Mouse (Mus musculus): Measurements from ENCODE around the gene Sh3rf3. TPM values are rescaled to one million over a fixed set of nuclear protein-coding genes. Genes with fewer than 3 reads are reported as not detected.

Sh3rf3 gene
- total RNA-seq, 2 experiments from 2014 or later: not detected

DNA sequence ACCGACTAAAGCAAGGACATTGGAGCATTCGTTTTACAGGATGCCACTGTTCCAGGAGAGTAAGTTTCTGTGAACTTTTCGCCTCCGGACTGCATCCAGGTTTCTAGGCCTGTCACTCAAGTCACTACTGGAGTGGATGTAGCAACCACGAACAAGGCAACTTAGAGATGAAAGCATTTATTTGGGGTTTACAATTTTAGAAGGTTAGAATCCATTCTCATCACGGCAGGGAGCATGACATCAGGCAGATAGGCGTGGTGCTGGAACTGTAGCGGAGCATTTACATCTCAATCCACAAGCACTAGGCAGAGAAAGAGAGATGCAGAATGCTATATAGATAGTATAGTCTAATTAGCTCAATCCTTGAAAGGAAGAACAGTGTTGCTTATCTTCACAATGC is 95.3 kb downstream of the Sh3rf3 start:
- ATAC-seq (replicated peaks; ENCODE audit: poor library complexity, severe bottlenecking): no peak

- ATAC-seq (replicated peaks; ENCODE audit: poor library complexity, severe bottlenecking): no peak
Measured at GRCm38 (mm10) chr10:58915301-58916245, 102.4 kb downstream of the Sh3rf3 start.

- ATAC-seq (replicated peaks; ENCODE audit: poor library complexity, severe bottlenecking): no peak
Measured at GRCm38 (mm10) chr10:58921643-58922188, 108.6 kb downstream of the Sh3rf3 start.

GRCm38 (mm10) chr10:58922216-58922829 is 109.2 kb downstream of the Sh3rf3 start:
- no peak for ATAC-seq (replicated peaks; ENCODE audit: poor library complexity, severe bottlenecking)

GRCm38 (mm10) chr10:58922993-58923392 is 109.8 kb downstream of the Sh3rf3 start:
- peak; percentile 71 for ATAC-seq (replicated peaks; ENCODE audit: poor library complexity, severe bottlenecking)

- no peak for ATAC-seq (replicated peaks; ENCODE audit: poor library complexity, severe bottlenecking)
Measured at GRCm38 (mm10) chr10:58926578-58926977, 113.4 kb downstream of the Sh3rf3 start.

GRCm38 (mm10) chr10:58928952-58929442 is 115.8 kb downstream of the Sh3rf3 start:
- ATAC-seq (replicated peaks; ENCODE audit: poor library complexity, severe bottlenecking): no peak

DNA sequence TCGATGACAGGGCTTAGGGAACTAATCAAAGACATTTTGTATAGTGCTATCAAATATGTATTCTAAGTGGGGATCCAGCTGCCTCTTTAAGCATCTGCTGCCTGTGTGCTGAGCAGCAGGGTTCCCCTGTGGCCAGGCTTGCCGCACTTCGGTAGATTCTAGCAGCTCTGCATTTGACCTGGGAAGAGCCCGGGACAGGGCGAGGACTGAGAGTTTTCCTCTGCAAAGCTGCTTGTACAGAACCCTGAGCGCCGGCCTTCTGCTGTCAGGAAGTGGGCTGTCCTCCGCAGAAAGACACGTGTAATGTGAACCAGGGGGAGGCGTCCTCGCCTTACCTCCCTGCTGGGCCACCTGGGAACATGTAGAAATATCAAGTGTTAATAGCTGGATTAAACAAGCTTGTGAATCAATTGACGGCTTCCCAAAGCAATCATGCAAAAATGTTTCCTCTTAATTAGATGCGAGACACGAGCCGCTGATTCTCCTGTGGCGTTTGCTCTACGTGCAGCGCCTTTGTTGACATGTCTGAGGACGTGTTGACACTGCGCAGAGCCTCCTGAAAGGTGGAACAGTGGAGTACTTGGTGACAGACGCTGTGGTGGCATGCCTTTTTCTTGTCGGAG is 119.1 kb downstream of the Sh3rf3 start:
- no peak for ATAC-seq (replicated peaks; ENCODE audit: poor library complexity, severe bottlenecking)

DNA sequence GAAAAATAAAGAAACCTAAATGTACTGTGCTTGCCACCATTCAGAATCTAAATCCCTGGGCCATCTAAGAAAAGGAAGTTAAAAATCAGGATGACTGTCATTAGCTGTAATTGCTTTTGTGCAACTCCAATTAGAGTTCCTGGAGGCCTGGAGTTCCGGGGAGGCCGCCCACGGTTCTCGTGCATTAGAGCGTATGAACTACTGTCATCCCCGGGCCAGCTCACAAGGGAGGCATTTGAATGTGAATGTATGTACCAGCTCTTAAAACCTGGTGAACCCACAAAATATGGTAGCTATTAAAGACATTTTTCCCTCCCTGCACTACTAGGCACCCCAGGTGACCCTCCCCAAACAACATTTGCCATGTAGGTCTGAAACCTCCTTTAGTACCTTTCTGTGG is 122.4 kb downstream of the Sh3rf3 start:
- no peak for ATAC-seq (replicated peaks; ENCODE audit: poor library complexity, severe bottlenecking)

- ATAC-seq (replicated peaks; ENCODE audit: poor library complexity, severe bottlenecking): no peak
Measured at GRCm38 (mm10) chr10:58936441-58936860, 123.3 kb downstream of the Sh3rf3 start.

DNA sequence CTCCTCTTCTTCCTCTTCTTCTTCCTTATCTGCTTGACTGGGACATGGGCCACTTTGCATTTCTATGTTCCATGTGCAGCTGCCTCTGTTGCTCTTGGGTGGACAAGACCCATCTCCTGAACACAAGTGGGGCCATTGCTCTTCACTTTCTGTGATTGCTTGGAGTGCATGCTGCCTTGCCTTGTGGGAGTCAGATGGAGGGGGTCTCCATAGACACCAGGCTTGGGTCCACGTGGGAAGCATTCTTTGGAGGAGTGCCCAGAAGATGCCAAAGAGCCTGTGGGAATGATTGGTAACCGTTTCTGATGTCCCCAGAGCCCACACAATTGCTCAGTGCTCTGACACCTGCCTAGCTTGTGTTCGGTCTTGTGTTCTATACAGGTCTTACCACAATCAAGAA is 124.4 kb downstream of the Sh3rf3 start:
- no peak for ATAC-seq (replicated peaks; ENCODE audit: poor library complexity, severe bottlenecking)

GRCm38 (mm10) chr10:58942819-58943218 is 129.7 kb downstream of the Sh3rf3 start:
- no peak for ATAC-seq (replicated peaks; ENCODE audit: poor library complexity, severe bottlenecking)

DNA sequence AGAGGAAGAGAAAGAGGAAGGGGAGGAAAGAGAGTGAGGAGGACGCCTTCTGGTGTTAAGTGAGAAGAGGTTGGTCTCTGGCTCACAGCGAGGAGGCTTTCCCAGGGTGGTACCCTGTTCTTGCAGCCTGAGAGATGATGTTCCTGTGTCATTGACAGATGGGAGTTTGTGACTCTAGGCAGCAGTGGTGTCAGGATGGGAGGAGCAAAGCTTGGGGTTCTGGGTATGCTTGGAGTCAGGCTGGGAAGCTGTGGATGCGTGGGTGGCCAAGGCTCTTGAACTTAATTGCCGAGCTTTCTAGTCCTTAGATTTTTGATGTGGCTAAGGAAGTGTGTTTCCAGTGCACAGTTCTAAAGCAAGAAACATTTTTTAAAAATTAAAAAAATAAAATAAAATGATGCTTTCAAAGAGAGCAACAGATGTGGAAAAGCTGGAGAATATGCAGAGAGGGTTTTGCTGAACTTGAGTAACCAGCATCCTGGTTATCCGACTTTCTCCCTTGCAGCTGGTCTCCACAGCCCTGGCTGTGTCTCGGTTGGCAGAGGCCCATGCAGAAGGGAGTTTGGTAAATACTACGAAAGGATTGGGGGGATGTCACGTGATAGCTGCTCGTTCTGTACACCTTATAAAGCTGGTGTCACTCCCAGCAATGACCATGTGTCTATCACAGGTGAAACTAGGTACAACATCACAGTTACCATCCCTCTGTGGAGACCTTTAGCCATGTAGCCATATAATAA is 130.7 kb downstream of the Sh3rf3 start:
- ATAC-seq (replicated peaks; ENCODE audit: poor library complexity, severe bottlenecking): no peak

DNA sequence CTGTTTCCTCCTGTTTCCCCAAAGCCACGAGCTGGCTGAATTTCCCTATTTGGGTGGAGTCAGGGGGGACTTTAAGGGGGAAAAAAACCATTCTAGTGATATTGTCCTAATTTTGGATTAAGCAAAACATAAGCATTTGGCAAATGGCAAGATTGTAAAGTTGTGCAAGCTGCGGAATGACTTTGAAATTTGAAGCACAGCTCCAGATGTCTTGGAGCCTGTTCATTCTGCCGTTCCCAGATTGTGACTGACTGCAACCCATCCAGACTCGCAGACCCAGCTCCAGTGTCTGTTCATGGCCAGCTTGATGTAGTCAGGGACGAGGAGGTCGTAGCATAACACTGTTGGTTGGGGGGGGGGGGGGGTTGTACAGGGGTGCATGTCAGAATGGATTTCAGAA is 131.8 kb downstream of the Sh3rf3 start:
- no peak for ATAC-seq (replicated peaks; ENCODE audit: poor library complexity, severe bottlenecking)

DNA sequence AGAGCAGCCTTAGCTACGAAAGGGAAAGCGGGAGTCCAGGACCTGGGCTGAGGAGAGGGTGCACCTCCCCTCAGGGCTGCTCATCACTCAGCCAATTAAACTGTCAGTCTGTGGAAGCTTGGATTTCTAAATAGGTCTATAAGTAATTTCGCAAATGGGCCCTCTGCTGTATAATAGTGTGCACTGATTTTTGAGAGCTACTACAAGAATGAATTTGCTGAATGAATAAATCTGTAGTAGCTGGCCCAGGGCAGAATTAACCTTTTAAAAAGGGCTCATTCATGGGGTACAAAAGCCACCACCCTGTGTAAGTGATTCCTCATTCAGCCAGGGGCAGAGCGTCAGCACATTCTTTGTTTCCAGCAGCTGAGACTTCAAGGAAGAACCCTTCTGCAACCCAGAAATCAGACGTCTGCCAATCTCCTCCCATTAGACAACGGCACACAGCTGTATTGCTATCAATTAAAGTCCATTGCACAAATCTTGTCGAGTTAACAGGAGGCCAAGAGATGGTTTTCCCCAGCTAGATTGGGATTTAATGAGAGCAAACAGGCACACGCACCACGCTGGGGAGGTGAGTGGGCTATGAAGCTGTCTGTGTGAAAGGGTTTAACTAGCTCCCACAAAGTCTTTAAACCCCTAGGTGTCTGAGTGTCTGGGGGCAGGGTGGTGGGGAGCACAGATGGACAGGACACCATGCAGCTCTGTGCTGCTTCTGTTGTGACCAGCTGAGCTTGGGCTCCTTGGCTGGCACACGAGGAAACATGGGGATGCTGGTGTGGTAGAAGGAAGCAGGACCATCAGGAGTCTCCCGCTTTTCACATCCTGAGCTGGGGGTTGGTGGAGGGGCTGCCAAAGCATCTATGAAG is 136.8 kb downstream of the Sh3rf3 start:
- no peak for ATAC-seq (replicated peaks; ENCODE audit: poor library complexity, severe bottlenecking)

- ATAC-seq (replicated peaks; ENCODE audit: poor library complexity, severe bottlenecking): no peak
Measured at GRCm38 (mm10) chr10:58960193-58960592, 147.0 kb downstream of the Sh3rf3 start.

DNA sequence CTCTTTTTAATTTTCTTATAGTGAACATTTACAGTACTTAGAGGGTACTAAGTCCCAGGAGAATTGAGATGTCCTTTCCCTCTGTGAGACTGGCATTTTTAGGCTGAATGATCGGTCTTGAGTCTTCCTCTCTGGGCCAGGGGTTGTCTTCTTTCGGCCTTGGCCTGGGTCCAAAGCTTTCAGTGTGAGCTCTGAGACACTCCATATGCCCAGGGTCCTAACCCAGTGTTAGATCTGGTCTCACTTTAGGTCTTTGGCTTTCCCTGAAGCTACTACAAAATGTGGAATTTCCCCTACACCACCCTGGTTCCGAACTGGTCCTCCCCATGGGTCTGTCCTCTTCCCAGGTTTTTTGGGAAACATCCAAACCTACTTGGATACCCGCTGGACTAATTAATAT is 155.1 kb downstream of the Sh3rf3 start:
- no peak for ATAC-seq (replicated peaks; ENCODE audit: poor library complexity, severe bottlenecking)

GRCm38 (mm10) chr10:58969351-58969750 is 156.2 kb downstream of the Sh3rf3 start:
- no peak for ATAC-seq (replicated peaks; ENCODE audit: poor library complexity, severe bottlenecking)

DNA sequence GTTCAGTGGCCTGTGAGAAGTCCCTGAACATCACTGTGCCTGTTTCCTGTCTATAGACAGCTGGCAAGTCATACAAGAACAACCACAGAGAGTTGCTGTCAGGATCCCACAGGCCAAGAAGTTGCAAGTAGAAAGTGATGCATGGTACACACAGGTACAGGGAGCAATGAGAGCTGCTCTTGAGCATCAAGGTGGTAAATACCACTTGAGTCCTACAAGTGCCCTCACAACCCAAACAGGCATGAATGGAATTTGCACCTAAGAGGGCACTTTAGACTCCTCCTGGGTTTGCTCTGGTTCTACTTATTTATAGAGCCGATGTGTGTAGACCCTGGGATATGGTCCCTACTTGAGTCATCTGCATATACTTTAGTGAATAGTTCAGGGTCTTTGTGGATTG is 159.0 kb downstream of the Sh3rf3 start:
- ATAC-seq (replicated peaks; ENCODE audit: poor library complexity, severe bottlenecking): no peak

Data from granulocyte monocyte progenitor cell, adult 5-6 weeks (primary cell).